Mouse (Mus musculus): ENCODE measurements around the gene Ywhag.

GRCm38 (mm10) chr5:135968781-135969180 is 34.4 kb upstream of the Ywhag start:
- TF ChIP-seq EP300 (IDR thresholded peaks at IDR 0.05; ENCODE audit: low read depth) (no peak), CTCF (IDR thresholded peaks at IDR 0.05; ENCODE audit: low read depth) (peak; percentile 81)
